Mouse (Mus musculus): ENCODE results near the gene Zfp422. TPM values are rescaled to one million over a fixed set of nuclear protein-coding genes. Genes with fewer than 3 reads are reported as not detected.

Zfp422 gene
- total and polyA plus RNA-seq, 3 experiments = 11.9 to 33.4 (median 33.2) TPM

- no peaks in the 10 kb centered on the region for H3K9me3 ChIP-seq (replicated peaks; ENCODE audit: low read length)
- peak overlapping the region; percentile 89 for H3K4me2 ChIP-seq (ENCODE audit: insufficient read depth, low read depth, poor library complexity, severe bottlenecking)
- peak overlapping the region; percentile 83 for H3K9ac ChIP-seq (ENCODE audit: insufficient read depth, low read depth)
- H3K4me1 ChIP-seq (ENCODE audit: control insufficient read depth in 1 of 2, insufficient read depth in 2 of 2) = peaks cover 27 to 66% of the 10 kb centered on the region in 2 experiments
- H3K27ac ChIP-seq (ENCODE audit: insufficient read depth, low read depth) = peak overlapping the region; percentile 94
- in situ Hi-C loops (cut with MboI; ENCODE audit: low pct_ligation_motif_present, low pct_unique_long_range_greater_than_20kb, low sequenced_read_pairs) = no loop called here
- no peaks in the 10 kb centered on the region for H3K27me3 ChIP-seq (replicated peaks)
- dilution Hi-C loops (cut with MboI; ENCODE audit: extremely low pct_ligation_motif_present, extremely low pct_unique_long_range_greater_than_20kb, low sequenced_read_pairs) = no loop called here
- H3K4me3 ChIP-seq (replicated peaks in 1 of 3; ENCODE audit: low read depth in 2 of 3, low read length in 2 of 3, poor library complexity in 1 of 3) = peak overlapping the region; percentile 82 to 94 (median 85)
- no peak for TF ChIP-seq ELF1 (IDR thresholded peaks at IDR 0.05; ENCODE audit: low read depth, low read length)
- TF ChIP-seq MAX (IDR thresholded peaks at IDR 0.05; ENCODE audit: low read length) = no peak
- TF ChIP-seq EP300 (IDR thresholded peaks at IDR 0.05; ENCODE audit: low read length) = 0 out of 2 replicates have a peak, but pooled peaks have one; percentile 3
- TF ChIP-seq UBTF (IDR thresholded peaks at IDR 0.05; ENCODE audit: low read depth, low read length) = no peak
- 0 out of 2 replicates have a peak, but pooled peaks have one; percentile 36 for TF ChIP-seq TBP (conservative IDR thresholded peaks at IDR 0.05; ENCODE audit: low read depth, low read length)
- TF ChIP-seq USF2 (conservative IDR thresholded peaks at IDR 0.05; ENCODE audit: low read depth, low read length) = no peak
- no peak for TF ChIP-seq BHLHE40 (IDR thresholded peaks at IDR 0.05; ENCODE audit: low read depth, low read length)
- no peak for TF ChIP-seq SMC3 (IDR thresholded peaks at IDR 0.05; ENCODE audit: low read depth, low read length)
- DNase-seq (ENCODE audit: extremely low read depth) = no peak
- H3K79me2 ChIP-seq (replicated peaks; ENCODE audit: control insufficient read depth, extremely low read depth, insufficient read depth, poor library complexity, severe bottlenecking) = peaks cover 41% of the 10 kb centered on the region
- H3K36me3 ChIP-seq (replicated peaks in 1 of 2; ENCODE audit: control insufficient read depth in 1 of 2, insufficient read depth in 1 of 2, low read length in 1 of 2) = peaks cover 0 to 10% of the 10 kb centered on the region in 2 experiments
Measured at GRCm38 (mm10) chr6:116672349-116672748, 43.5 kb upstream of the Zfp422 start.

GRCm38 (mm10) chr6:116671768-116672167, 43.0 kb upstream of the Zfp422 start:
- Histone ChIP-seq H3K9me3 (replicated peaks; ENCODE audit: low read length) (no peaks in the 10 kb centered on the region), H3K27ac (ENCODE audit: insufficient read depth, low read depth) (peak overlapping the region; percentile 94), H3K4me2 (ENCODE audit: insufficient read depth, low read depth, poor library complexity, severe bottlenecking) (peak overlapping the region; percentile 89), H3K4me1 (ENCODE audit: control insufficient read depth in 1 of 2, insufficient read depth in 2 of 2) (peaks cover 26 to 66% of the 10 kb centered on the region in 2 experiments), H3K36me3 (replicated peaks in 1 of 2; ENCODE audit: control insufficient read depth in 1 of 2, insufficient read depth in 1 of 2, low read length in 1 of 2) (peaks cover 0 to 13% of the 10 kb centered on the region in 2 experiments), H3K79me2 (replicated peaks; ENCODE audit: control insufficient read depth, extremely low read depth, insufficient read depth, poor library complexity, severe bottlenecking) (peaks cover 45% of the 10 kb centered on the region), H3K9ac (ENCODE audit: insufficient read depth, low read depth) (peak overlapping the region; percentile 83), H3K4me3 (replicated peaks in 1 of 3; ENCODE audit: low read depth in 2 of 3, low read length in 2 of 3, poor library complexity in 1 of 3) (peak overlapping the region; percentile 82 to 94 (median 85)), H3K27me3 (replicated peaks) (no peaks in the 10 kb centered on the region)
- DNase-seq (ENCODE audit: extremely low read depth) = no peak
- TF ChIP-seq MXI1 (IDR thresholded peaks at IDR 0.05; ENCODE audit: low read depth, low read length) (peak; percentile 65), MAX (IDR thresholded peaks at IDR 0.05; ENCODE audit: low read length) (0 out of 2 replicates have a peak, but pooled peaks have one; percentile 38), HCFC1 (IDR thresholded peaks at IDR 0.05; ENCODE audit: low read depth, low read length) (no peak), EP300 (IDR thresholded peaks at IDR 0.05; ENCODE audit: low read length) (no peak), TCF12 (IDR thresholded peaks at IDR 0.05; ENCODE audit: low read depth, low read length) (peak; percentile 27; the same call in 1 of the 2 replicates), CTCF (conservative IDR thresholded peaks at IDR 0.05 in 1 of 2, IDR thresholded peaks at IDR 0.05 in 1 of 2; ENCODE audit: low read depth in 2 of 2, low read length in 2 of 2) (no peak), POLR2A (IDR thresholded peaks at IDR 0.05; ENCODE audit: low read depth, low read length) (no peak), NRF1 (IDR thresholded peaks at IDR 0.05; ENCODE audit: low read depth, low read length) (no peak), MYC (IDR thresholded peaks at IDR 0.05; ENCODE audit: low read depth, low read length) (0 out of 2 replicates have a peak, but pooled peaks have one; percentile 29), BHLHE40 (IDR thresholded peaks at IDR 0.05; ENCODE audit: low read depth, low read length) (peak; percentile 29; the same call in 1 of the 2 replicates), E2F4 (IDR thresholded peaks at IDR 0.05; ENCODE audit: insufficient replicate concordance, low read depth, low read length) (no peak)
- in situ Hi-C loops (cut with MboI; ENCODE audit: low pct_ligation_motif_present, low pct_unique_long_range_greater_than_20kb, low sequenced_read_pairs) = no loop called here
- dilution Hi-C loops (cut with MboI; ENCODE audit: extremely low pct_ligation_motif_present, extremely low pct_unique_long_range_greater_than_20kb, low sequenced_read_pairs) = no loop called here

All from CH12.LX (cell line).